Mouse (Mus musculus): ENCODE measurements around the gene Cdkn2aipnl. TPM values are rescaled to one million over a fixed set of nuclear protein-coding genes. Genes with fewer than 3 reads are reported as not detected.

The Cdkn2aipnl gene
- polyA plus RNA-seq, 1 experiment = 27.8 TPM

DNA sequence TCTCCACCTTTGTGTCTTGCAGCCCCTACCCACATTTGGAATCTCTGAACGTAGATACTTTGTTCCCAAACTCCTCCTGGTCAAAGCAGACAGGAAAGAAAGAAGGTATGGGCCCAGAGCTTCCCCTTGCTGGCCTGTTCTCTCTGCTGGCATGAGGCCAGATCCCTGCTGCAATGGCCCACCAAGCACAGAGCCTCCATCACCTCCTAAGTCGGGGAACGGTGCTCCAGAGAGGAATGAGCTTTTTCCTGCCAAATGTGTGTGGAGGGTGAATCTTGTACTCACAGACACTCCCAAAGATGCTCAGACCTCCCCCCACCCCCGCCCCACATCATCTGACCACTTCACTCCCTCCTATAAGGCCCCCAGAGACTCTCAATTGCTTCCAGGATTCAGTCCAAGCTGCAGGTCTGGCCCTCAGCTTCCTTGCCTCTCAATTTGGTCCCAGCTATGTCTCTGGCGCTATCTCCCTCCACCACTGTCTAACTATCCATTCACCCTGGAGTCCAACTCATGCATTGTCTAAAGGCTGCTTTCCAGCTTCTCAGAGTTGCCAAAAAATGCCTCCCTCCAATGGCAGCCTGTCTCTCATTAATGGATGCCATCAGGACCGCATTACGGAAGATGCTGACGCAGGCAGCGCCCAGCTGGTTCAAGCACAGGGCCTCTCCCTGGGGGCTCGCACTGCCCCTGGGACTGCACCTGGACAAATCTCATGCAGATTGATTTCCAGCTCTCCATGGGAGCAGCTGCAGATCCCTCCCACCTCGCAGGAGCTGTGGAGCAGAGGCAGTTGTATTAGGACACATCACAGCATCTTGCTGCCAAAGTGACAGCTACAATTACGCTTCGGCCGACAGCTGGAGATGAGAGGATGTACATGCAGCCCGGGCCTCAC lies 24.6 kb upstream of the Cdkn2aipnl start:
- TF ChIP-seq POLR2A (IDR thresholded peaks at IDR 0.05; ENCODE audit: borderline replicate concordance, control insufficient read depth, low read depth, low read length) (no peak), CTCF (IDR thresholded peaks at IDR 0.05; ENCODE audit: control insufficient read depth, insufficient read depth, low read length) (no peak)
- WGBS = 57% methylated on average over 15 of the region's 15 CpGs
- Histone ChIP-seq H3K27ac (ENCODE audit: control insufficient read depth, insufficient read depth, low read depth, low read length, poor library complexity) (no peak overlapping the region), H3K4me3 (replicated peaks; ENCODE audit: control insufficient read depth, low read depth, low read length) (no peak overlapping the region), H3K4me1 (ENCODE audit: control insufficient read depth, insufficient read depth, low read length) (peaks cover 10% of the 10 kb centered on the region)

- no peak overlapping the region for H3K27ac ChIP-seq (ENCODE audit: control insufficient read depth, insufficient read depth, low read depth, low read length, poor library complexity)
- TF ChIP-seq POLR2A (IDR thresholded peaks at IDR 0.05; ENCODE audit: borderline replicate concordance, control insufficient read depth, low read depth, low read length) (no peak), CTCF (IDR thresholded peaks at IDR 0.05; ENCODE audit: control insufficient read depth, insufficient read depth, low read length) (no peak)
- peaks cover 10% of the 10 kb centered on the region for H3K4me1 ChIP-seq (ENCODE audit: control insufficient read depth, insufficient read depth, low read length)
- 34% methylated on average over 6 of the region's 6 CpGs for WGBS
- H3K4me3 ChIP-seq (replicated peaks; ENCODE audit: control insufficient read depth, low read depth, low read length) = no peak overlapping the region
Observed at GRCm38 (mm10) chr11:51943500-51943841, 24.0 kb upstream of the Cdkn2aipnl start.

DNA sequence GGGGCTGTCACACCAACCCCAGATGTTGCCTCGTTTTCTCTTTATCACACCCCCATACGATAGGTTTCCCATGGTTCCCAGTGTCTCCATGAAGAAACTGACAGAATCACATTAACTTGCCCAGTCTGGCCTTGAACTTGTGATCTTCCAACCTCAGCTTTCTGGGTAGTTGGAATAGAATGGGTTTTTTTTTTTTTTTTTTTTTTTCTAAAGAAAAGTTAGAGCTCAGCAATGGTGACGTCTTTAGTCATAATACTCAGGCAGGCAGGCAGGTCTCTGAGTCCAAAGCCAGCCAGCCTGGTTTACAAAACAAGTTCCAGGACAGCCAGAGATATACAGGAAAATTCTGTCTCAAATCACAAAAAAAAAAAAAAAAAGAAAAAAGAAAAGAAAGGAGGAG lies 23.2 kb upstream of the Cdkn2aipnl start:
- TF ChIP-seq CTCF (IDR thresholded peaks at IDR 0.05; ENCODE audit: control insufficient read depth, insufficient read depth, low read length) (no peak), POLR2A (IDR thresholded peaks at IDR 0.05; ENCODE audit: borderline replicate concordance, control insufficient read depth, low read depth, low read length) (no peak)
- H3K27ac ChIP-seq (ENCODE audit: control insufficient read depth, insufficient read depth, low read depth, low read length, poor library complexity) = no peak overlapping the region
- H3K4me3 ChIP-seq (replicated peaks; ENCODE audit: control insufficient read depth, low read depth, low read length) = no peak overlapping the region
- H3K4me1 ChIP-seq (ENCODE audit: control insufficient read depth, insufficient read depth, low read length) = peaks cover 5% of the 10 kb centered on the region
- WGBS = 74% methylated on average over 3 of the region's 3 CpGs

DNA sequence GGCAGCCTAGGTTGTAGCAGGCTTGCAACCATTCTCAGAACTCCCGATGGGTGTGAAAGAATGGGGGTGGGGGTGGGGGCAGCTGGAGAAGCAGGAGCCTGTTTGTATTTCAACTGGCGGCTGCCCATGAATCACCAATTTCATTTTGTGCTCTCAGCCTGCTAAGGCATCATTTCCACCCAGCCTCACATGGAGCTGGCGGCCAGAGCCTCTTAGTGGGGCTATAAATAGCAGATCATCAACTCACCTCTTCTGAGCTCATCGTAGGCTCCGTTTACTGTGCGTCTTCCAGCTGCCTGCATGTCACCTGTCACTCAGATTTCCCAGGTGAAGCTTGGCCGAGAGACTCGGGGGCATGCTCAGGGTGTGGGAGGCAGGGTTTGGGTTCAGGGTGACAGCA lies 21.9 kb upstream of the Cdkn2aipnl start:
- Histone ChIP-seq H3K4me1 (ENCODE audit: control insufficient read depth, insufficient read depth, low read length) (peaks cover 7% of the 10 kb centered on the region), H3K27ac (ENCODE audit: control insufficient read depth, insufficient read depth, low read depth, low read length, poor library complexity) (no peak overlapping the region), H3K4me3 (replicated peaks; ENCODE audit: control insufficient read depth, low read depth, low read length) (no peak overlapping the region)
- TF ChIP-seq POLR2A (IDR thresholded peaks at IDR 0.05; ENCODE audit: borderline replicate concordance, control insufficient read depth, low read depth, low read length) = no peak
- TF ChIP-seq CTCF (IDR thresholded peaks at IDR 0.05; ENCODE audit: control insufficient read depth, insufficient read depth, low read length) = no peak
- WGBS = 48% methylated on average over 8 of the region's 8 CpGs

DNA sequence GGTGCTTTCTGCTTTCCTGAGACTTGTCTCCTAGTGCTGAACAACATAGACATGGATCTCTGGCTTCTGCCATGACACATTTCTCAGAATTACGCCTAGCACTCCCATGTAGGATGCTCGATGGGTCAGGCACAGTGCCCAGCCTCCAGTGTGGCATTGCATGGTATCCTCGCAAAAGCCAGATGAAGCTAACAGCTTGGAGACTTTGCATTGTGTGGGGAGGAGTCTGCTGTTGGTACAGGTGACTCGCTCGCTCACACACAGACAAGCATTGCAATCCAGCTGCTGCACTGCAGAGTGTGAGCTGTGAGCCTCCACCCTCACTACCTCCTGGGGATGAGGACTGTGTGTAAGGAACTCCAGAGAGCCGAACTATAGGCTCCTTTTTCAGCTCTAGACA lies 21.3 kb upstream of the Cdkn2aipnl start:
- H3K27ac ChIP-seq (ENCODE audit: control insufficient read depth, insufficient read depth, low read depth, low read length, poor library complexity) = no peak overlapping the region
- 81% methylated on average over 6 of the region's 6 CpGs for WGBS
- TF ChIP-seq CTCF (IDR thresholded peaks at IDR 0.05; ENCODE audit: control insufficient read depth, insufficient read depth, low read length) (no peak), POLR2A (IDR thresholded peaks at IDR 0.05; ENCODE audit: borderline replicate concordance, control insufficient read depth, low read depth, low read length) (no peak)
- H3K4me1 ChIP-seq (ENCODE audit: control insufficient read depth, insufficient read depth, low read length) = peaks cover 5% of the 10 kb centered on the region
- no peak overlapping the region for H3K4me3 ChIP-seq (replicated peaks; ENCODE audit: control insufficient read depth, low read depth, low read length)

- H3K4me1 ChIP-seq (ENCODE audit: control insufficient read depth, insufficient read depth, low read length) = peaks cover 4% of the 10 kb centered on the region
- TF ChIP-seq POLR2A (IDR thresholded peaks at IDR 0.05; ENCODE audit: borderline replicate concordance, control insufficient read depth, low read depth, low read length) = no peak
- no peak for TF ChIP-seq CTCF (IDR thresholded peaks at IDR 0.05; ENCODE audit: control insufficient read depth, insufficient read depth, low read length)
- WGBS = 75% methylated on average over 9 of the region's 9 CpGs
Observed at GRCm38 (mm10) chr11:51949155-51949840, 18.2 kb upstream of the Cdkn2aipnl start.

GRCm38 (mm10) chr11:51949919-51950318 lies 17.5 kb upstream of the Cdkn2aipnl start:
- no peak for TF ChIP-seq CTCF (IDR thresholded peaks at IDR 0.05; ENCODE audit: control insufficient read depth, insufficient read depth, low read length)
- TF ChIP-seq POLR2A (IDR thresholded peaks at IDR 0.05; ENCODE audit: borderline replicate concordance, control insufficient read depth, low read depth, low read length) = no peak
- Histone ChIP-seq H3K4me3 (replicated peaks; ENCODE audit: control insufficient read depth, low read depth, low read length) (no peak overlapping the region), H3K27ac (ENCODE audit: control insufficient read depth, insufficient read depth, low read depth, low read length, poor library complexity) (no peak overlapping the region), H3K4me1 (ENCODE audit: control insufficient read depth, insufficient read depth, low read length) (peaks cover 4% of the 10 kb centered on the region)
- 71% methylated on average over 9 of the region's 9 CpGs for WGBS

More at GRCm38 (mm10) chr11:51949155-51949840, 18.2 kb upstream of the Cdkn2aipnl start:
- H3K27ac ChIP-seq (ENCODE audit: control insufficient read depth, insufficient read depth, low read depth, low read length, poor library complexity) = no peak overlapping the region
- no peak overlapping the region for H3K4me3 ChIP-seq (replicated peaks; ENCODE audit: control insufficient read depth, low read depth, low read length)

DNA sequence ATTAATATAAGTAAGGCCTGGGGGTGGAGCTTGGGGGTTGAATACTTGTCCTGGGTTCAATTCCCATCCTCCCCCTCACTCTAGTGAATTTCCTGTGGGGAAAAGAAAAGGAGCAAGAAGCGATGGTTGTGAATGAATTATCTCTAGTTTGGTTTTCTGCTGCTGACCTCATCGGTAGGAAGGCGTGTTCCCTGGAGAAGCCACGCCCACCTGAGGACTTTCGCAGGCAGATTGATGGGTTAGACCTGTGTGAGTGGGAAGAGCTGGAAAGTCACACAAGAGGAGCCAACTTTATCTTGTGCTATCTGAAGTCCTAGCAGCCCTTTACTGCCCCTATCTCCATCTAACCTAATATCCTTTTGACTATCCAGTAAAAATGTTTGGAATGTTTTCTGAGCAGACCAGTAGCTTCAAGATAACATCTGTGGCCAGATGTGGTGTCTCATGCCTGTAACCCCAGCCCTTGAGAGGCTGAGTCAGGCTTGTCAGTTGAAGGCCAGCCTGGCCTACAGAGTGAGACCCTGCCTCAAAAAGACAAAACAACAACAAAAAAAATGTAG lies 15.5 kb upstream of the Cdkn2aipnl start:
- TF ChIP-seq CTCF (IDR thresholded peaks at IDR 0.05; ENCODE audit: control insufficient read depth, insufficient read depth, low read length) (no peak), POLR2A (IDR thresholded peaks at IDR 0.05; ENCODE audit: borderline replicate concordance, control insufficient read depth, low read depth, low read length) (no peak)
- 64% methylated on average over 5 of the region's 5 CpGs for WGBS
- H3K27ac ChIP-seq (ENCODE audit: control insufficient read depth, insufficient read depth, low read depth, low read length, poor library complexity) = no peak overlapping the region
- H3K4me3 ChIP-seq (replicated peaks; ENCODE audit: control insufficient read depth, low read depth, low read length) = no peak overlapping the region
- peaks cover 4% of the 10 kb centered on the region for H3K4me1 ChIP-seq (ENCODE audit: control insufficient read depth, insufficient read depth, low read length)

Data from bone marrow, adult 2 months (tissue).